Mouse (Mus musculus): ENCODE results near the gene Vps13c. TPM values are rescaled to one million over a fixed set of nuclear protein-coding genes. Genes with fewer than 3 reads are reported as not detected.

Gene Vps13c
- total and polyA plus RNA-seq, 3 experiments, result 10.8 to 25.7 (median 18.4) TPM

DNA sequence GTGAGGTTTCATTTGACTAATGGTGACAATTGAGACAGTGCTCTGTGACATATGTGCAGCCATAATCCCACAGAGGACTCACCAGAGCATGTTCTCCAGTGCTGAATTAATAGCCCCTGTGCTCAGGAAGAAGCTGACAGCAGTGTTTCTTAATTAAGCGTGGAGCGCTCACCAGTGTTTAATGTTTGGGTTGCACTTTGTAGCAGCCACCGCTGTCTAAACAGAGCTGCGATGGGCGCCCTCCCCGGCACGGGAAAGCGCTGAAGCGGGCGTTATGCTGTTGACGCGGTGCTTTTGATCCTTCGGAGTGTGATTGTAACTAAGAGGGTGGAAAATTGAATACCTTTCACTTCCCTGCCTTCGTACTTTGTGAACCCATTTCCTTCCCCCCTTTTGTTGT lies 125.7 kb downstream of the Vps13c start:
- H3K27ac ChIP-seq (ENCODE audit: insufficient read depth, low read depth), result no peak overlapping the region

DNA sequence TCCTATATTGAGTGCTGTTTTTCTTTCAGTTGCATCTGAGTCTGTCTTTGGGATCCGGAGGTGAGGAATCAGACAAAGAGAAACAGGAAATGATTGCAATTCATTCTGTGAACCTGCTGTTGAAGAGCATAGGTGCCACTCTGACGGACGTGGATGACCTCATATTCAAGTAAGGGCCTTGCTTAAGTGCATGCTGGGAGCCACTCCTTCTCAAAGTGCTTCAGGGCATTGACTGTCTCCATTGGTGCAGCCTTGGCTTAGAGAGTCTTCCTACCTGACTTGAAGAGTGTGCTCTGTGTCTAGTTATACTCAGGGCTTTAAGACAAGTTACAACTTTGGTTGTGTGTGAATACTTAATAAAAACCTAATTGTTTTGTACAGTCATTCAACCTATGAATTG lies 126.8 kb downstream of the Vps13c start:
- no peak overlapping the region for H3K4me2 ChIP-seq (ENCODE audit: insufficient read depth, low read depth, poor library complexity, severe bottlenecking)
- no peaks in the 10 kb centered on the region for H3K9me3 ChIP-seq (replicated peaks; ENCODE audit: low read length)
- H3K4me3 ChIP-seq (replicated peaks in 1 of 3; ENCODE audit: low read depth in 2 of 3, low read length in 2 of 3, poor library complexity in 1 of 3), result no peak overlapping the region
- peaks cover 27 to 69% of the 10 kb centered on the region in 2 experiments for H3K36me3 ChIP-seq (replicated peaks in 1 of 2; ENCODE audit: control insufficient read depth in 1 of 2, insufficient read depth in 1 of 2, low read length in 1 of 2)
- TF ChIP-seq UBTF (IDR thresholded peaks at IDR 0.05; ENCODE audit: low read depth, low read length) (no peak), JUND (conservative IDR thresholded peaks at IDR 0.05; ENCODE audit: low read depth, low read length) (no peak), ETS1 (conservative IDR thresholded peaks at IDR 0.05; ENCODE audit: low read depth, low read length) (no peak), USF1 (IDR thresholded peaks at IDR 0.05; ENCODE audit: low read depth, low read length) (no peak), JUN (IDR thresholded peaks at IDR 0.05; ENCODE audit: insufficient read depth, low read depth, low read length) (no peak), GABPA (IDR thresholded peaks at IDR 0.05; ENCODE audit: insufficient replicate concordance, low read depth, low read length) (no peak), ZMIZ1 (IDR thresholded peaks at IDR 0.05; ENCODE audit: low read depth, low read length) (no peak), E2F4 (IDR thresholded peaks at IDR 0.05; ENCODE audit: insufficient replicate concordance, low read depth, low read length) (no peak), NRF1 (IDR thresholded peaks at IDR 0.05; ENCODE audit: low read depth, low read length) (no peak), MAFK (IDR thresholded peaks at IDR 0.05; ENCODE audit: insufficient replicate concordance, low read length) (no peak), ZKSCAN1 (IDR thresholded peaks at IDR 0.05; ENCODE audit: borderline replicate concordance, low read depth, low read length) (no peak), SIN3A (IDR thresholded peaks at IDR 0.05; ENCODE audit: low read length) (no peak), SMC3 (IDR thresholded peaks at IDR 0.05; ENCODE audit: low read depth, low read length) (no peak), RCOR1 (conservative IDR thresholded peaks at IDR 0.05; ENCODE audit: low read depth, low read length) (no peak), CHD1 (IDR thresholded peaks at IDR 0.05; ENCODE audit: low read depth, low read length) (no peak), IRF4 (IDR thresholded peaks at IDR 0.05; ENCODE audit: low read depth, low read length) (no peak), EP300 (IDR thresholded peaks at IDR 0.05; ENCODE audit: low read length) (no peak), HCFC1 (IDR thresholded peaks at IDR 0.05; ENCODE audit: low read depth, low read length) (no peak), KAT2A (IDR thresholded peaks at IDR 0.05; ENCODE audit: insufficient replicate concordance, low read length) (no peak), CTCF (conservative IDR thresholded peaks at IDR 0.05 in 1 of 2, IDR thresholded peaks at IDR 0.05 in 1 of 2; ENCODE audit: low read depth in 2 of 2, low read length in 2 of 2) (no peak)
- dilution Hi-C loops (cut with MboI; ENCODE audit: extremely low pct_ligation_motif_present, extremely low pct_unique_long_range_greater_than_20kb, low sequenced_read_pairs) (no loop called here), in situ Hi-C loops (cut with MboI; ENCODE audit: low pct_ligation_motif_present, low pct_unique_long_range_greater_than_20kb, low sequenced_read_pairs) (loop anchor here (5.0 kb wide), 1 partner anchor 135 kb away; the partner anchor contains the start of gene C2cd4a)
- H3K9ac ChIP-seq (ENCODE audit: insufficient read depth, low read depth), result no peak overlapping the region
- H3K27me3 ChIP-seq (replicated peaks), result no peaks in the 10 kb centered on the region
- H3K4me1 ChIP-seq (ENCODE audit: control insufficient read depth in 1 of 2, insufficient read depth in 2 of 2), result peaks cover 0 to 15% of the 10 kb centered on the region in 2 experiments; a peak in 2 of 4 replicates
- no peak overlapping the region for H3K27ac ChIP-seq (ENCODE audit: insufficient read depth, low read depth)
- DNase-seq (ENCODE audit: extremely low read depth), result no peak
- no peaks in the 10 kb centered on the region for H3K79me2 ChIP-seq (replicated peaks; ENCODE audit: control insufficient read depth, extremely low read depth, insufficient read depth, poor library complexity, severe bottlenecking)

More for the DNA sequence above, 125.7 kb downstream of the Vps13c start:
- H3K4me1 ChIP-seq (ENCODE audit: control insufficient read depth in 1 of 2, insufficient read depth in 2 of 2), result peaks cover 0 to 10% of the 10 kb centered on the region in 2 experiments; a peak in 2 of 4 replicates
- in situ Hi-C loops (cut with MboI; ENCODE audit: low pct_ligation_motif_present, low pct_unique_long_range_greater_than_20kb, low sequenced_read_pairs) (loop anchor here (5.0 kb wide), 1 partner anchor 134 kb away; the partner anchor contains the start of gene C2cd4a), dilution Hi-C loops (cut with MboI; ENCODE audit: extremely low pct_ligation_motif_present, extremely low pct_unique_long_range_greater_than_20kb, low sequenced_read_pairs) (no loop called here)
- H3K79me2 ChIP-seq (replicated peaks; ENCODE audit: control insufficient read depth, extremely low read depth, insufficient read depth, poor library complexity, severe bottlenecking), result no peaks in the 10 kb centered on the region
- TF ChIP-seq POLR2AphosphoS2 (IDR thresholded peaks at IDR 0.05; ENCODE audit: low read depth, low read length) (no peak), USF2 (conservative IDR thresholded peaks at IDR 0.05; ENCODE audit: low read depth, low read length) (no peak), CHD1 (IDR thresholded peaks at IDR 0.05; ENCODE audit: low read depth, low read length) (no peak), JUND (conservative IDR thresholded peaks at IDR 0.05; ENCODE audit: low read depth, low read length) (no peak), POLR2A (IDR thresholded peaks at IDR 0.05; ENCODE audit: low read depth, low read length) (no peak), ZMIZ1 (IDR thresholded peaks at IDR 0.05; ENCODE audit: low read depth, low read length) (no peak), KAT2A (IDR thresholded peaks at IDR 0.05; ENCODE audit: insufficient replicate concordance, low read length) (no peak), HCFC1 (IDR thresholded peaks at IDR 0.05; ENCODE audit: low read depth, low read length) (no peak), MYC (IDR thresholded peaks at IDR 0.05; ENCODE audit: low read depth, low read length) (no peak), EP300 (IDR thresholded peaks at IDR 0.05; ENCODE audit: low read length) (no peak)
- no peak overlapping the region for H3K4me2 ChIP-seq (ENCODE audit: insufficient read depth, low read depth, poor library complexity, severe bottlenecking)
- H3K9ac ChIP-seq (ENCODE audit: insufficient read depth, low read depth), result no peak overlapping the region
- no peaks in the 10 kb centered on the region for H3K27me3 ChIP-seq (replicated peaks)
- H3K36me3 ChIP-seq (replicated peaks in 1 of 2; ENCODE audit: control insufficient read depth in 1 of 2, insufficient read depth in 1 of 2, low read length in 1 of 2), result peaks cover 24 to 67% of the 10 kb centered on the region in 2 experiments
- no peaks in the 10 kb centered on the region for H3K9me3 ChIP-seq (replicated peaks; ENCODE audit: low read length)
- DNase-seq (ENCODE audit: extremely low read depth), result no peak
- H3K4me3 ChIP-seq (replicated peaks in 1 of 3; ENCODE audit: low read depth in 2 of 3, low read length in 2 of 3, poor library complexity in 1 of 3), result no peak overlapping the region
